Mouse (Mus musculus) 3T3-L1 (cell line): Measurements from ENCODE around the gene Ginm1.
A peak's percentile ranks its signal among the peaks of the same experiment; 100 is the strongest.
"Not testable (repeated sequence)": the region's sequence is repeated elsewhere in the genome, so short reads cannot be mapped to it uniquely, and the experiment has no call there.

Experiments used
- DNase-seq: peaks from one replicate; pipeline ENCODE4 v3.0.0-alpha.2; 2015; ENCODE audit warnings: low read depth, low spot score

Gene Ginm1

GRCm38 (mm10) chr10:7809937-7810336 lies 17.3 kb upstream of the Ginm1 start:
- DNase-seq, result peak; percentile 82

DNA sequence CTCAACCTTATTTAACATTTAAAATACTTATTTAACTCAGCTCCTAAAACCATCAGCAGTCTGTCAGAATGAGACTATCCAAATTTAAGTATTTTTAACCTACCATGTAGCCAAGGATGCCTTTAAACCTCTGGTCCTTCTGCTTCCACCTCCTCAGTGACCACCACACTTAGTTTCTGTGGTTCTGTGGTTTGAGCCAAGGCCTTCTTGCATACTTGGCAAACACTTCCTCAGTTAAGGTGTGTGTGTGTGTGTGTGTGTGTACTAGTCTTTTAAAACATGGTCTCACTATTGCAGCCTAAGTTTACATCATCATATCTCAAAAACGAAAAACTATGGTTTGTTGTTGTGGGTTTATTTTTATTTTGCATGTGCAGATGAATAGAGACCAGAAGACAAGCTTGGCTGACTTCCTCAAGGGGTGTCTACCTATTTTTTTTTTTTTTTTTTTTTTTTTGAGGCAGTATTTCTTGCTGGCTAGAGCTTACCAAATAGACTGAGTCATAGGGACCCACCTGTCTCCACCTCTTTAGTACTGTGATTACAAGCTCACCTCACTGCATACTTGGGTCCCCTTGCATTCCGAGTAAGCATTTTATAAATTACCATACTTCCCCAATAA lies 10.0 kb upstream of the Ginm1 start:
- DNase-seq, result no peak

GRCm38 (mm10) chr10:7801258-7801657 lies 8.6 kb upstream of the Ginm1 start:
- no peak for DNase-seq

DNA sequence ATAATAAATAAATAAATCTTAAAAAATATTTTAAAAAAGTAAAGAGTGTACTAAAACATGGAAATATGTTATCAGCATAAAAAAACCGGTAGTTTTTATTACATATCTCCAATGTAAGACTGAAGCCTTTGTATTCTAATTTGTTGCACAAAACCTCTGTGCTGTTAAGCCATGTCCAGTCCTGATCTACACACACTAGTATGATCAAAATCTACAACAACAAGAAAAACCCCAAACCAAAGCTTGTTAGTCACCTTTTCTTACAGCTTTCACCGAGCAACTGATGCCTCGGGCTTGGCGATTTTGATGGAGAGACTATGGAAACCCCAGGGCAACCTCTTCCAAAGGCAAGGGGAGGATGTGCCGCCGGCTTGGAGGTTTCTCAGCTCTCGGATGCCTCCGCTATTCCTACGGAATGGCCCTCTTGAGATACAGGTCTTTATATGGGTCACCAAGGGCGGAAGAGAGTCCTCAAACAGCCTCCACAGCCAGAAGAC lies 322 bp downstream of the Ginm1 start:
- DNase-seq, result no peak

GRCm38 (mm10) chr10:7787319-7787718 lies 5.3 kb downstream of the Ginm1 start:
- DNase-seq, result no peak

DNA sequence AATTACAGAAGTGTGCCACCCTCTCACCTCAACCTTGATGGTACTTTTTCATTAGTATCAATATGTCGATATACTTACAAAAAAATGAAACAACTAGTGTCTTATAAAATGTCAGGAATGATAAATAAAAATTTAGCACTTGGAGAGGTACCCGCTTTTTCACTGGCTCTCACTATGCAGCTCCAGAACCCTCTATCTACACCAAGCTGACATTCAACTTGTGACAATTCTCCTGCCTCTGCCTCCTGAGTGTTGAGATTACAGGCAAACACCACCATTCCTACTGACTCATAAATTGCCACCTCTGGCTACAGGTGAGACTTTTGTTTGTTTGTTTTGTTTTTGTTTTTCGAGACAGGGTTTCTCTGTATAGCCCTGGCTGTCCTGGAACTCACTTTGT lies 11.4 kb downstream of the Ginm1 start:
- DNase-seq, result peak; percentile 10

- peak; percentile 86 for DNase-seq
Measured at GRCm38 (mm10) chr10:7780238-7781176, 12.1 kb downstream of the Ginm1 start.

- DNase-seq, result no peak
Measured at GRCm38 (mm10) chr10:7779751-7780237, 12.8 kb downstream of the Ginm1 start.

DNA sequence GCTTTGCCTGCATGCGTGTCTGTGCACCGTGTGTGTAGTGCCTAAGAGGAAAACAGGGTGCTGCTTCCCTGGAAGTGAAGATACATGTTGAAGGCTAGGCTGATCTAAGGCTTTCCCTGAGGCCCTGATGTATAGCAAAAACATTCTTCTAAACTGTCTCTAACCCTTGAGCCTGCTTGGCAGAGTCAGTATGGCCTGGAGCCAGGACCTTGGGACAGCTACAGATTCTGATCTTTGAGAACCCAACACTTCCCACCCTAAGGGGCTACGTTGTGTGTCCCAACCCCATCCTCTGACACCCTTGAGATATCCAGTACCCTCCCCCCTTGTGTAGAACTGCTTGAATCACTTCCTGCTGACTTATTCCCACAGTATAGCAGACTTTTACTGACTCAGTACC lies 14.3 kb downstream of the Ginm1 start:
- no peak for DNase-seq

- no peak for DNase-seq
Measured at GRCm38 (mm10) chr10:7775421-7775820, 17.2 kb downstream of the Ginm1 start.

GRCm38 (mm10) chr10:7772769-7773168 lies 19.9 kb downstream of the Ginm1 start:
- DNase-seq, result no peak

- DNase-seq, result no peak
Measured at GRCm38 (mm10) chr10:7772346-7772745, 20.3 kb downstream of the Ginm1 start.

- DNase-seq, result no peak
Measured at GRCm38 (mm10) chr10:7757544-7757943, 35.1 kb downstream of the Ginm1 start.

DNA sequence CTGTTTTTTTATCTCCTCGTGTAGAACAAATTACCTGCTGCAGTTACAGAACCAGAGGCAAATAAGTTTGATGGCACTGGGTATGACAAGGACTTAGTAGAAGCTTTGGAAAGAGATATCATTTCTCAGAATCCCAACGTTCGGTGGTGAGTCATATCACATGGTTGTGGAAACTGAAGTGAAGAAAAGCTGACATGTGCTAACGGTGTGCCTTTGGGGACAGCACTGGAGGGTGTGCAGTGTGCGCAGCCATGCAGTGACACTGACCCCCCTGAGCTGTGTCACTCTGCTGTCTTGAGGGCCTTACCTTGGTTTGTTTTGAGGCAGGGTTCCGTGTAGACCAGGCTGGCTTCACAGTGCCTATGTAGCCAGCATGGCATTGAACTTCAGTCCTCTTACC lies 43.9 kb downstream of the Ginm1 start:
- DNase-seq, result no peak

GRCm38 (mm10) chr10:7745528-7745927 lies 47.1 kb downstream of the Ginm1 start:
- not testable (repeated sequence) for DNase-seq

DNA sequence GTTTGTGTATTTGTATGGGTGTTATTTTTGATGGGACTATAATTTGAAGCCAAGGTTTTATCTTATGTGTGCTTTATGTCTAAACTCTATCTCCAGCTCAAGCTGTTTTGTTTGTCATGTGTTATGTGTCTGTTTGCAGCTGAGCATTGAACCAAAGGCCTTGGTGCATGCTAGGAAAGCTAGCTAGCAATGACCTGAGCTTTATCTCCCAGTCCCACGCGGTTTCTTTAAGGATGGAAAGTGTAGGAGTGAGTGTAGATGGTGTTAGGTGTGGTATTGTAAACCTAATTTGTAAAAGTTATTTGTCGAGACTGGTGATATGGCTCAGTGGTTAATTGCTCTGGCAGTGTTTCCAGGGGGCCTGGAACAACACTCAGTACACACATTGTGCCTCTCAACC lies 54.7 kb downstream of the Ginm1 start:
- DNase-seq, result no peak

DNA sequence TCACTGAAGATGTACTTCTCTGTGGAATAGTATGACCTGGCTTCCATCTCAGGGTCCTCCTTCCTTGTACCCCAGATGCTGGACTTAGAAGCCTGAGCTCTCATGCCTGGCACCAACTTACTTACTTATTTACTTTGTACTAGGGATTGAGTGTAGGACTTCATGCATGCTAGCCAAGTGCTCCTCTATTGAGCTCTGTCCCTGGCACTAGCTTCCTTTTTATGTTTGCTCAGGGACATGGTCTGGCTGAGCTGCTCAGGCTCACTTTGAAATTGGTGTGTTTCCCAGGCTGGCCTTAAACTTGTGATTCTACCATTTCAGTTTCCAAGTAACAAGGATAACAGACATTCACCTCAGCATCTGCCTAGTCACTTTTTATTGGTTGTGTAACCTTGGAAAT lies 55.5 kb downstream of the Ginm1 start:
- DNase-seq, result no peak

DNA sequence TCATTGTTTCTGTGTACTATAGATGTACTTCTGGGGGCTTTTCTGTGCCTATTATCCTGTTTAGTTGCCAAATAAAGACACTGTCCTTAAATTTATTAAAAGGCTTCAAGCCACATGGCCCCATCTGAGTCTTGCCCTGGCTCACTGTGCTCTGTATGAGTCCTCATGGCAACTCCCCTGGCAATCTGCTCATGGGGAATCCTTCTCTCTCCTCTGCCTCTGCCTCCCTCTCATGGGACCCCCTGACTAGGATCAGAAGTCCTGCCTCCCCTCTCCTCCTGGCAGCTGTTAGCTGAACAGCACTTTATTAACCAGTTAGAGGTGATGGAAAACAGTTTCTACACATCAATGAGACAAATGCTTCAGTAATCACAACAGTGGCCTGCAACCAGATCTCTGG lies 61.0 kb downstream of the Ginm1 start:
- DNase-seq, result no peak

DNA sequence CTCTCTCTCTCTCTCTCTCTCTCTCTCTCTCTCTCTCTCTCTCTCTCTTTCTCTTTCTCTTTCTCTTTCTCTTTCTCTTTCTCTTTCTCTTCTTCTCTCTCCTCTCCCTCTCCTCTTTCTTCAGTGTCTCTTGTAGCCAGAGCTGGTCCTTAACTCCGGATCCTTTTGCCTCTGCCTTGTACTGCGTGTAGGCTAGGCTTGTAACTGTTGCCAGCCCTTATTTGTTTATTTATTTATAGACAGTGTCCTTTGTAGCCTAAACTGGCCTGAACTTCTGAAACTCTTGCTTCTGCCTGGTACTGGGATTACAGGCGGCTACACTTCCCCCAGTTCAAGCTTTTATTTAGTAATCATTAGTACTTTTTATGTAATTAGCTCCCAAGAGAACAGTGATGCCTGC lies 65.6 kb downstream of the Ginm1 start:
- DNase-seq, result peak; percentile 32

DNA sequence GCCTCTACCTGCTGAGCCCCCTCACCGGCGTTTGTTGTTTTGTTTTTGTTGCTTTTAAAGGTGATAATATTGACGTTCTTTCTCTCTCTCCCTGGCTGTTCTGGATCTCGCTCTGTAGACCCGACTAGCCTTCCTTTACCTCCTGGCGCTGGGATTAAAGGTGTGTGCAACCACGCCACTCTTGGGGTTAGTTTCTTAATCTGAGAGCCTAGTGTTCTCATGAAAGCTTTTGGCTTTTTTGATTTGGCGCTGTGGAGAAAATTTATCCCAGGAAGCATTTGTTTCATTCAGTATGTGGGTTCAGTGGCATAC lies 66.2 kb downstream of the Ginm1 start:
- DNase-seq, result peak; percentile 28

GRCm38 (mm10) chr10:7725751-7726500 lies 66.7 kb downstream of the Ginm1 start, which contains the start of gene Katna1:
Gene Katna1, plus strand, starts transcription at chr10:7726000.
- DNase-seq, result peak; percentile 95
